Mouse (Mus musculus) small intestine, adult 2 months (tissue): ENCODE results near the gene Tmem141.

Experiments used
- CTCF ChIP-seq: fragments of 200-500 bp; IDR thresholded peaks from 2 replicates; pipeline ENCODE4 v1.5.1; 2012; ENCODE audit warnings: low read depth, mild to moderate bottlenecking, control low read depth, inconsistent platforms, low read length, moderate library complexity, mixed read lengths; ENCODE audit not compliant: insufficient replicate concordance, insufficient read length; ENCODE audit errors: extremely low read depth
- POLR2A ChIP-seq: fragments of 200-500 bp; IDR thresholded peaks from 2 replicates; pipeline ENCODE4 v1.6.1; 2012; ENCODE audit warnings: low read depth, mild to moderate bottlenecking, control low read depth, inconsistent platforms, low read length, moderate library complexity

GRCm38 (mm10) chr2:25582466-25583119, 39.2 kb downstream of the Tmem141 start:
- no peak for TF ChIP-seq CTCF
- no peak for TF ChIP-seq POLR2A
